Mouse (Mus musculus): ENCODE measurements around the gene Sult4a1. TPM values are rescaled to one million over a fixed set of nuclear protein-coding genes. Genes with fewer than 3 reads are reported as not detected.

The Sult4a1 gene
- total RNA-seq (2014; fragmentation: Nextera tagmentation) (not detected in 2 replicates), total RNA-seq (2017) (not detected in 2 replicates)

DNA sequence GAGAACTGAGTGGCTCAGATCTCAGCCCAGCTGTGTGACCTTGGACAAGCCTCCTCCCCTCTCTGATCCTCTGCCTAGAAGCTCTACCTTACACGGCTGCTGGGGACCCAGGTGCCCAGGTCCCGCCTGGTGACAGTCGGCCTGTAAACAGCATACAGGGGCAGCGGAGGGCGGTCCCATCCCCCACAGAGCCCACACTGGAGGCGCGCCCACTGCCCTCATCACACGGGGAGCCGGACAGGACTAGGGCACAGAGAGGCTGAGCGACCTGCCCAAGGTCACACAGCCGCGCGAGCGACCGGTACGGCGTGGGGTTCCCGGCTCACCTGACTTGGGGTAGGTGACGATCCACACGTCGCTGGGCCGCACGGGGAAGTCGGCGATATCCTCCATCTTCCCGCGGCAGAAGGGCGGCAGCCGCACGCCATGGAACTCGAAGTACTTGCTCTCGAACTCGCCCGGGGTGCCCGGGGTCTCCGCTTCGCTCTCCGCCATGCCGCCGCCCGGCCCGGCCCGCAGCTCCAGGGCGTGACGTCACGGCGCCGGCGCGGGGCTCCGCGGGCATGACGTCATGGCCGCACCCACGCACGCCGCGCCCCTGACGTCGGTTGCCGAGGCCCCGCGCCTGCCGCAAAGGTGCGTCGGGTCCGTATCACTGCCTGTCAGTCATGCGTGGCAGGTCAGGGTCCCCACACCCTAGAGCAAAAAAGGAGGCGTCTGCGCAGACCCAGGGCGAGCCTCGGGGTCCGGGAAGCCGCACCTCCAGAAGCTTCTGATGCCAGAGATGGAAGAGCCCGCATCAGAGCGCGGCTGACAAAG lies at the start of gene Sult4a1:
TSS of gene Sult4a1 (minus strand) at position 650 of the 819 bp plus-strand sequence.
- ATAC-seq (replicated peaks; ENCODE audit: low FRiP score, low TSS enrichment, poor library complexity, severe bottlenecking): no peak

DNA sequence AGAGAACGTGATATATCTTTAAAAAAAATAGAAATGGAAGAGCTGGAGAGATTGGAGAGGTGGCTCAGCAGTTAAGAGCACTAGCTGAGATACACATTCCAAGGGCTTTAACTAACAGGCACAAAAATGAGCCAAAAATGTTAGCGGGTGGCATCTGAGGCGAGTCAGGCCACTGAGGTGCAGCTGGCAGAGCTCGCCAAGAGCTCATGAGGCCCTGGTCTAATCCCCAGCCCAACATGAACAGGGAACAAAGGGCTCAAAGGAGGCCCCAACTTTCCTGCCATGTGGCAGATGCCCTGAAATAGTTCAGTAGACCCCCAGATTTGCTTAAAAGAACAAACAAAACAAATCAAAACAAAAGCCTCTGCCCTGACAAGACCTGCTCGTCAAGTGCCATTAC lies 35.4 kb upstream of the Sult4a1 start:
- no peak for ATAC-seq (replicated peaks; ENCODE audit: low FRiP score, low TSS enrichment, poor library complexity, severe bottlenecking)

DNA sequence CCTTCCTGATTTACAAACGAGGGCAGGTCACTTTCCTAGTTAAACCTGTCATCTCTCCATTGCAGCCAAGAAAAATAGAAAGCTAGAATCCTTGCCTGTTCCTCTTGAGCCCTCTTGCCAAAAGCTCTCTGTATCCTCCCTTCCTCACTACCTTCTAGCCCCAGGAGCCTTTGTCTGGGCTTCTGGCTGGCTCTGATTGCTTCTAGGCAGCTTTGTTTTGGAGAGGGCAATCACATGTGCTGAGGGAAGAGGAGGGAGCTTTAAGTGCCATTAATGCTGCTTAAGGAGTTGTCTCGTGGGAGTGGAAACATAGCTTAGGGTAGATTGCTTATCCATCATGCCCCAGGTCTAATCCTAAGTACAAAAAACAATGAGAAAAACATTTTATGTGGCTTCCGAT lies 34.6 kb upstream of the Sult4a1 start:
- ATAC-seq (replicated peaks; ENCODE audit: low FRiP score, low TSS enrichment, poor library complexity, severe bottlenecking): no peak

DNA sequence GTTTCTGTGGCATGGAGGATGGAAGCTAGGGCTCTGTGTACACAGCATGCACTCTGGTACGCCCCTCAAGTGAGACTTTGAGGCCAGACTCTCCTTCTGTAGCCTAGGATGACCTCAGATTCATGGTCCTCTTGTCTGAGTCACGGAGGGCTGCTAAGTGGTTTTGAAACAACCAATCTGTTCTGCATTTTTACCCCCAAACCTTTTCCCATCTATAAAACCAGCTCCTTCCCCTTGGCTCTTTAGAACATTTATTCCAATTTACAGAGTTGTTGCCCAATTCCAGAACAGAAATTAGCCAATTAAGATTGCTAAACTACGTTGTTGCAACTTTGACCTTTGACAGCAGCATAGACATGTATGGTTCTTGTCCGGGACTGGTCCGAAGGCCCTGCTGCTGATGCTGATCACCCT lies 34.0 kb upstream of the Sult4a1 start:
- no peak for ATAC-seq (replicated peaks; ENCODE audit: low FRiP score, low TSS enrichment, poor library complexity, severe bottlenecking)

DNA sequence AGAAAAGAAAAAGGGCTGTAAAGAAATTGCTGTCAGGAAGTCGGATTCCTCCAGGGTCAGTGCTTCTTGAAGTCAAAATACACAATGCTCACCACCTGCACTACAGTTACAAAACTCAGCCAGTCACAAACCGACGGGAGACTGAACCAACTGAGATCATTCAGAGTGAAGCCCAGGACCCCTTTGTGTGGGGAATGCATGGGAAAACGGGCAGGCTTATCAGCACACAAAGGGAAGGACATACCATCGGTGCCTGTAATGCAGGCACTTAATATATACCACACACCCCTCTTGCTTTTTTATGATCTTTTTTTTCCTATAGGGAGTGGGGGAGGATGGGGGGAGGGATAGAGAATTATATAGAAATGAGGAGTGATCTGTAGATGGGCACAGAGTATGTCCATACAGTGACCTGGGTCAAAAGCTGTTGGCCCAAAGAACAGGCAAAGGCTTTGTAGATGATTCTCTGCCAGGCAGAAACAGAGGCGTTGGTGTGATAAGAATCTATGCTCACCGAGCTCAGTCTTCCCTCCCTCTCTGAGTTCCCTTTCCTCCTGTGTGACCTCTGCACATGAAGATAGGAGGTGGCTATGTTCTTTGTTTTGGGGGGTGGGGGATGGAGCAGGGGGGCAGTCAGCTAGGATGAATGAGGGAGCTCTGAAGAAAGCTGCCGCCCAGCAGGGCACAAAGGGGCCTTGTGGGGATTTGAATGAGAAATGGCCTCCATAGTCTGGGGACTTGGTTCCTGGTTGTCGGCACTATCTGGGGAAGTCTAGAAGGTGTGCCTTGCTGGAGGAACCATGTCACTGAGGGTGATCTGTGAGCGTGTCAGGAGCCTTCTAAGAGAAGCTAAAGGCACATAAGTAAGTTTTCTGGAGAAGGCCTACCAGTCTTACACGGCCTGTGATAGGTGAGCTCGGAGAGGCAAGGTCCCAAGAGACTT lies 31.2 kb upstream of the Sult4a1 start:
- no peak; the same call in 1 of the 2 replicates for ATAC-seq (replicated peaks; ENCODE audit: low FRiP score, low TSS enrichment, poor library complexity, severe bottlenecking)

DNA sequence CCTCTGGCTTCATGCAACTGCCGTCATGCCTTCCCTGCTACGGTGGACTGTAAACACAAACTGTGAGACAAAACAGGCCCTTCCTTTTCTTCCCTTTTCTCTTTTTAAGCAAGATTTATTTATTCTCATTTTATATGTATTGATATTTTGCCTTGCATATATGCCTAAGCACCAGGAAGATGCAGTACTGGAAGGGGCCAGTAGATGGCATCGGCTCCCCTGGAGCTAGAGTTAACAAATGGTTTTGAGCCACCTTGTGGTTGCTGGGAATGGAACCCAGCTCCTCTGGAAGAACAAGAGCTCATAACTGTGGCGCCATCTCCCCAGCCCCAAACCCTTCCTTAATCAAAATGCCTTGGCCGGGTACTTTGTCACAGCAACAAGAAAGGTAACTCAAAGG lies 29.9 kb upstream of the Sult4a1 start:
- peak; percentile 45; the same call in 1 of the 2 replicates for ATAC-seq (replicated peaks; ENCODE audit: low FRiP score, low TSS enrichment, poor library complexity, severe bottlenecking)

DNA sequence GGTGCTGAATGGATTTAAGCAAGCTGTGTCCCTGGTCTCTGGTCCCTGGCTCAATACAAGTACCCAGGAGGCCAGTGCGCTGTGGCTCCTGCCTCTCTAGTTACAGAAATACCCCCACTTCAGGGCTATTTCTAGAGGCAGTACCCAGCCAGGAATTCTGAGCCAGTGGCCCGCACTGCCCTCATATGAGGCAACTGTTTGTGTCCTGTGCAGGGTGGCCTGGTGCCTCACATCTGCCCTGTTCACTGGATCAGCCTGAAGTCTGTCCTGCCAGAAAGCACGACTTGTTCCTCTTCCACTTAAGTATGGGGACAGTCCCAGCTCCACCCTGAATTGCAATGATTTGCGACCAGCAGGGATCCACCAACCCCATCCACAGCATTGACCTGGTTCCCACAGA lies 27.9 kb upstream of the Sult4a1 start:
- no peak for ATAC-seq (replicated peaks; ENCODE audit: low FRiP score, low TSS enrichment, poor library complexity, severe bottlenecking)

DNA sequence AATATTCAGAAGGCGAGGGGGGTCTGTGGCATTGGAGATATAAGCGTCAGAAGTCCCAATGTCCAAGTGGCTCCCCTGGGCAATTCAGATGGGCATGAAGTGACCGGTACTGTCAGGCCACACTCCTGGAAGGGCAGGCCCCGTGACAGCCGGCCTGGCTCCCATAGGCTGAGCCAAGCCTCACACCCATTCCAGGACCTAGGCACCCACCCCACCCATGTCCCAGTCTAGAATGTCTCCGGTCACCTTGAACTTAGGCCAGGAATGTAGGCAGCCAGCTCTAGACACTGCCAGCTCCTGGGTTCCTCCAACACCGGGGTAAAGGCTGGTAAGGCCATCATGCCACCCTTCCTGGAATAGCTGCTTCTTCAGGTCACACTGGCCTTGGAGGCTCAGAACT lies 26.4 kb upstream of the Sult4a1 start:
- ATAC-seq (replicated peaks; ENCODE audit: low FRiP score, low TSS enrichment, poor library complexity, severe bottlenecking): no peak

DNA sequence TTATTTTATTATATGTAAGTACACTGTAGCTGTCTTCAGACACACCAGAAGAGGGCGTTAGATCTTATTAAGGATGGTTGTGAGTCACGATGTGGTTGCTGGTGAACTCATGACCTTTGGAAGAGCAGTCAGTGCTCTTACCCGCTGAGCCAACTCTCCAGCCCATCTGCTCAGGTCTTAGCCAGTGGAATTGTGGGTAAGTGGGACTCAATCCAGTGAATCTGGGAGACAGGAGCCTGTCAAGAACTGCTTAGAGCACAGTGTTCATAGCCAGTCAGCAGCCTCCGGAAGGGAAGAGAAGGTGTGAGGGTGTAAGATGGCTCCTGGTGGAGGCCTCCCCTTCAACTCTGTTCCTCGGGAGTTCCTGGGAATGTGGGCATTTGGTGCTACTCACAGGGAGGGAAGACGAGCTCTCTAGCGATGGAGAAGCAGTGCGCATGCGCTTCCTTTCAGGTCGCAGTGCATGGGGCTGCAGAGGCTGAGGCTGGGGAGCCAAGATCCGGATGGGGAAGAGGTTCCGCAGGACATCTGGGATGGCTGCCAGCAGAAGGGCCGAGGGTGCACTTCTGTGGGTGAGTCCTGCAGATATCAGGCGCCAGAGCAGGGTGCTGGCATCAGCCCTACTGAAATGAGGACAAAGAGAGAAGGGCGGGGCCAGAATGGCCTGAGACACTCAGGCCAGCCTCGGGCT lies 25.7 kb upstream of the Sult4a1 start:
- ATAC-seq (replicated peaks; ENCODE audit: low FRiP score, low TSS enrichment, poor library complexity, severe bottlenecking): peak; percentile 71

DNA sequence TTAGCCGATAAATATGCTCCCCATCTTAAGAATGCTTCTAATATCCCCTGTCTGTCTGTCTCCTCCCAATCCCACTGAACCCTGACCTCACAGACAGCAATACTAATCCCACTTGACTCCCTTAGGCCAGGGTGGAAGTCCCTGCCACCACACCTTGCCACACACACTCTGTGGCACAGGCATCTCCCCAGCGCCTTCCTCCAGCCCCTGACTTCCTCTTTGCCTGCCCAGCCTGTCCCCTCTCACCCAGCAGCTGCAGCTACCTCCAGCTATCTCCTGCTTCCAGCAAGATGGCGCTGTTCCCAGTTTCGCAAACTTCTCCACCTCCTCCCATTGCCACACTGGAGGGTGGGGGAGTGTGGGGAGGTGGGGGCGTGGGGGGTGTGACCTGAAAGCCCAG lies 21.3 kb upstream of the Sult4a1 start:
- no peak for ATAC-seq (replicated peaks; ENCODE audit: low FRiP score, low TSS enrichment, poor library complexity, severe bottlenecking)

DNA sequence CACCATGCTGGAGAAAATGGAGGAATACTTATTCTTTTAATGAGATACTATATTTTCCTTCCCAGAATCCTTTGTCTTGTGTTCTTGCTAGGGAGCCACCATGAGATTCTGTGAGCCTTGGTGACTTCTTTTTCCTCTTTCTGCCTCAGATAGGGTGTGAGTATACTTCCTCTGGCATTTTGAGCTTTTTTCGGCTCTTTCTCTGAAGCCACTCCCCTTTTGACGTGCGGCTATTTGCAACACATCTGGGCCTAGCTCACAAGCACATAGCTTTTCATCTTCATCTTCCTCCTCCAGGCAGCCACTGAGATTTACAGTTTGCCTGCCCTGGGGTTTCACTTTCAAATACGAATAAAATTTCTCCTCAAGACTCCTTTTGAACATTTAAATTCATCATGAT lies 20.9 kb upstream of the Sult4a1 start:
- ATAC-seq (replicated peaks; ENCODE audit: low FRiP score, low TSS enrichment, poor library complexity, severe bottlenecking): no peak

DNA sequence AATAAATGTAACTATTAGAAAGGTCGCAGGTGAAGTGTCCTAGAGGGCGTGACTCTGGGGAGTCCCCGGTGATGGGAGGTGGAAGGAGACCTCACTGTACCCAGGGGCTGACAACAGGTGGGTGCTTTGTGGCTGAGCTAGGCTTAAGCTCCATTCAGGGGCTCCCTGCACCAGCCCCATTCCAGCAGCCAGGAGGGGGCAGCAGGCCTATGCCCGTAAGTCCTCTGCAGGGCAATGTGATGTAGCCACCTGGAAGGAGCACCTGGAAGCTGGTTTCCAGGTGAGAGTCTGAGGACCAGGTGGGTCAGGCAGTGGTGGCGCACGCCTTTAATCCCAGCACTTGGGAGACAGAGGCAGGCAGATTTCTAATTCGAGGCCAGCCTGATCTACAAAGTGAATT lies 18.5 kb upstream of the Sult4a1 start:
- no peak for ATAC-seq (replicated peaks; ENCODE audit: low FRiP score, low TSS enrichment, poor library complexity, severe bottlenecking)

DNA sequence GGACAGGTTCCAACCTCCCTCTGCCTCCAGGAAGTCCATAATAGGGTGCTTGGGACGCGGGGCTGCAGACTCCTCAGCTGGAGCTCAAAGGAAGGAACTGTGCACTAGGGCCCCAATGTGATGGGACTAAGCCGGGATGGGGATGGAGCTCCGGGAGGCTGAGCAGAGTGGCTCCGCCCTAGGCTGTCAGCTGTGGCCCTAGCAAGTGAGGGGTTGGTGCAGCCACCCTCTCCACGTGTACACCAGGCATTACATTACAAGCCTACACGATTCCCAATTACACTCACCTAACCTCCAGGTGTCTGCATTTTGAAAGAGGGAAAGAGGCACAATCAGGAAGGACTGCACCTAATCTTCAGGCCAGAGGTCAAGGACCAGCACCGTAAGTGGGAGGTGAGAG lies 17.5 kb upstream of the Sult4a1 start, which contains the start of gene Pnpla5:
TSS of gene Pnpla5 (minus strand) at position 101 of the 400 bp plus-strand sequence.
- ATAC-seq (replicated peaks; ENCODE audit: low FRiP score, low TSS enrichment, poor library complexity, severe bottlenecking): no peak

DNA sequence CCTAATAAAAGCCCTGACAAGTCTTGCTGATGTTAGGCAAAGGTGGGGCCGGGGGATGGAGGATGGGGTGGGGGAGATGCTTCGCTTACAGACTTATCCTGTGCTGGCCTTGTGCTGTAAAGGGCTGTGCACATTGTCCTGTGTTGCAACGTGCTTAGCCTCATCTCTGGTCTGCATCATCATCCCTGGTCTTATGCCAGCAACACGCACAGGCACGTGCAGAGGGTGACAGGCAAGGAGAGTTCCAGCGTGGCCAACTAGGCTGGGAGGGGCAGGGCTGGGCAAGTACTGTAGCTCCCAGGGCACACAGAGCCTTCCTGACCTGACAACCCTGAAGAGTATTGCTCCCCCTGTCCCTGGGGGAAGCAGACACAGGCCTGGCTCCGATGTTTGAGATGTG lies 15.5 kb upstream of the Sult4a1 start:
- no peak for ATAC-seq (replicated peaks; ENCODE audit: low FRiP score, low TSS enrichment, poor library complexity, severe bottlenecking)

DNA sequence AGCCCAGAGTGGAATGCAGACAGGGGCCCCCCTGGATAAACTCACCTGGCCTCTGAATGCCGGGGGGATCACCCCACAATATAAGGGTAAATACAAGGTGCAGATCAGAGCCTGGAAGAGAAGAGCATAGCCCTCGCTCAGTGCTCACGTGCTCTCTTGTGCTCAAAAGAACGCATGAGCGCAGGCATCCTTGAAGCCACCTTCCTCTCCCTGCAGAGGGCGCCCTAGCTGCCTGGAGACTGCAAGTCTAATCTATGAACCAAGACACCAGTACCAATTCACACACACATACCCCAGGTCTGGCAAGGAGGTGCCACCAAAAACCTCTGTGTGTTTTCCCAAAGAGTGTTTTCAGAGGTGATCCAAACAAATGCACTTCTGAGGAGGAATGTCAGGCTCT lies 15.1 kb upstream of the Sult4a1 start:
- ATAC-seq (replicated peaks; ENCODE audit: low FRiP score, low TSS enrichment, poor library complexity, severe bottlenecking): 0 out of 2 replicates have a peak, but pooled peaks have one; percentile 45

DNA sequence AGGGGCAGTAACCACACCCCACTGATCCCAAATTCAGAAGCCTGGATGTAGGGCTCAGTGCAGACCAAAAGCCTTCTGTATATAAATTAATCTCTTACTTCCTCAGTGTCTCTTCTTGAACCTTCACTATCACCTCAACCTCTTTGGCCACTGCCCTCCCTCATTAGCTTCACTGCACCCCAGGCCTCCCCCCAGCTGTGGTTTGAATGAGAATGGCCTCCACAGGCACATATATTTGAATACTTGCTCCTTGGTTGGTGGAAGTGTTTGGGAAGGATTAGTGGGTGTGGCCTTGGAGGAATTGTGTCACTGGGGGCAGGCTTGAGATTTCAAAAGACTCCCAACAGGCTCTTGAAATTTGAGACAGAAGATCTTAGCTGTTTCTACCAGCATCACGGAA lies 10.9 kb upstream of the Sult4a1 start:
- ATAC-seq (replicated peaks; ENCODE audit: low FRiP score, low TSS enrichment, poor library complexity, severe bottlenecking): no peak

DNA sequence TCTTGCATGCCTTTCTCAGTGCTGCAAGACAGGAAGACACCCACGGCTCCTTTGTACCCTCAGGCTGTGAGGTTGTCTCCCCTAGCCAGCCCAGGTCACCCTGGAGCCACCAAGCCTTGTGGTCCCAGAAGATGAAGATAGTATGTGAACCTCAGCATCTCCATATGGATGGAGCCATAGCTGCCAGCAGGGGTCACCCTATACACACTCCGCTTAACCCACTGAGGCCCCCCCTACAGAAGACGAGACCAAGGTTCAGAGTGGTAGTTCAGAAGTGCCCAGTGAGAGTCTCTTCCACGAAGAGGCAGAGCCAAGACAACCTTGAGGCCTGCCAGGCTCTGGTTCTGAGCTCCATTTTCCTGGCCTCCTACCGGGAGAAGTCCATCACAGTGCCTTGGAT lies 10.2 kb upstream of the Sult4a1 start:
- peak; percentile 45; the same call in 1 of the 2 replicates for ATAC-seq (replicated peaks; ENCODE audit: low FRiP score, low TSS enrichment, poor library complexity, severe bottlenecking)

DNA sequence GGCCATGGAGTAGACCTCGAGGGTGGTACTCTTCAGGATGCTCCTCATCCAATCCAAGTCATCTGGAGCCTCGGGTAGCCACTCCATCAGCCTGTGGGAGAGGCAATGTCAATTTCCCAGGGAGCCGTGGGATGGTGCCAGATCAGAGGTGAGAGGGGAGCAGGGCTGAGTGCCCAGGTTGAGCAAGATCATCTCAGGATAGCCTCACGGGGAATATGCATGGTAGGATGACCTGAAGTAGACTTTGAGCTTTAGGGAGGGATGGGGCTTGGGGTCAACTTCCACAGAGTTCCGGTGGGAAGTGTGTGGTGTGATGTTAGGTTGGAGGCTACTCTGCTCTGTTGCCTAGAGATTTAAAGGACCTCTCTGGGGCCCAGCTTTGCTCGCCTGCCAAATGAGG lies 8.3 kb upstream of the Sult4a1 start:
- no peak for ATAC-seq (replicated peaks; ENCODE audit: low FRiP score, low TSS enrichment, poor library complexity, severe bottlenecking)

DNA sequence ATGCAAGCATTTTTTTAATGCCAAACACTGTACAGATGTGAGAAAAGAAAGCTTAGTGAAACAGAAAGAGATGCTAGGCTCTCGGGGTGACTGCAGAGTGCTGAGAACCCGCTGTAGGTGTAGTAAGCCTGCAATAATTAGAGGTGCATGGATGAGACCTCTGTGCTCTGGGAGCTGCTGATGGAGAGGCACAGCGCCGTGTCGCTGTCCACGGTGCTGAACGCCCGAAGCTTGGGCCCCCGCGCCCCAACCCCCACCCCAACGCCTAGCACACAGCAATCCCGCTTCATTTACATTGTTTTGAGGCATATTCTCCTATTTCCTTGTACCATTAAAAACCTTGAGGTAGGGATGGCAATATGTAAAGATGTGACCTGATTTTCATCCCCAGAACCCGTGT lies 3.3 kb upstream of the Sult4a1 start:
- ATAC-seq (replicated peaks; ENCODE audit: low FRiP score, low TSS enrichment, poor library complexity, severe bottlenecking): 0 out of 2 replicates have a peak, but pooled peaks have one; percentile 54

All from megakaryocyte-erythroid progenitor cell, adult 5-6 weeks (primary cell).